Mouse (Mus musculus): ENCODE measurements around the gene Cxcr5. TPM values are rescaled to one million over a fixed set of nuclear protein-coding genes. Genes with fewer than 3 reads are reported as not detected.
A peak's percentile ranks its signal among the peaks of the same experiment; 100 is the strongest.

The Cxcr5 gene
- not detected in 2 replicates for total RNA-seq (2014; rRNA removed)
- polyA plus RNA-seq (2015; fragmentation: Nextera tagmentation; extraction: Ambion mirVana), result not detected in 2 replicates

GRCm38 (mm10) chr9:44561597-44561996, at the start of gene Cxcr5:
Gene Cxcr5 (minus strand): TSS chr9:44561877.
- Histone ChIP-seq H3K4me1 (ENCODE audit: insufficient read depth) (no peaks in the 10 kb centered on the region), H3K27me3 (ENCODE audit: insufficient read depth, low read length) (no peaks in the 10 kb centered on the region), H3K27ac (ENCODE audit: low read depth, low read length) (no peak within 1 kb of the TSS), H3K4me3 (ENCODE audit: low read depth, low read length) (no peak within 1 kb of the TSS), H3K9me3 (ENCODE audit: low read length) (no peaks in the 10 kb centered on the region), H3K36me3 (ENCODE audit: insufficient read depth) (no peaks in the 10 kb centered on the region), H3K4me2 (ENCODE audit: low read depth) (no peak within 1 kb of the TSS), H3K9ac (no peak within 1 kb of the TSS)
- TF ChIP-seq CTCF (IDR thresholded peaks at IDR 0.05; ENCODE audit: low read depth), result no peak
- 62% methylated on average over 4 of the region's 4 CpGs for WGBS
- DNase-seq (no peak), ATAC-seq (no peak)

- 97% methylated on average over 25 of the region's 25 CpGs for WGBS
- Histone ChIP-seq H3K9me3 (ENCODE audit: low read length) (no peaks in the 10 kb centered on the region), H3K4me3 (ENCODE audit: low read depth, low read length) (no peak overlapping the region), H3K36me3 (ENCODE audit: insufficient read depth) (peaks cover 56% of the 10 kb centered on the region), H3K9ac (no peak overlapping the region), H3K27ac (ENCODE audit: low read depth, low read length) (no peak overlapping the region), H3K27me3 (ENCODE audit: insufficient read depth, low read length) (no peaks in the 10 kb centered on the region), H3K4me2 (ENCODE audit: low read depth) (no peak overlapping the region), H3K4me1 (ENCODE audit: insufficient read depth) (peaks cover 4% of the 10 kb centered on the region; the same call in 1 of the 2 replicates)
- DNase-seq (no peak), ATAC-seq (no peak)
- TF ChIP-seq CTCF (IDR thresholded peaks at IDR 0.05; ENCODE audit: low read depth), result no peak
These were observed 48.7 kb upstream of the Cxcr5 start for GRCm38 (mm10) chr9:44610371-44610770.

DNA sequence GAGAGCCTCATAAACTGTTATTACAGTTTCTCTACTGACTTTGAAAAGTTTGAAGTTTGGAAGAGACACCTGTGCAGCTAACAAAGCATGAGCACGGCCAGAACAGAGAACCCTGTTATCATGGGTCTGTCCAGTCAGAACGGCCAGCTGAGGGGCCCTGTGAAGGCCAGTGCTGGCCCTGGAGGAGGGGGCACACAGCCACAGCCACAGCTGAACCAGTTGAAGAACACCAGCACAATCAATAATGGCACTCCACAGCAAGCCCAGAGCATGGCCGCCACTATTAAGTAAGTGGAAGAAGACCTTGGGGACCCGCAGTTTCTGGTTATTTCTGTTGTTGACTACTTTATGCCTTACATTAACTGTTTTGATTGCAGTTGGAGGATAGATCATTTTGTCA, 45.6 kb upstream of the Cxcr5 start:
- ATAC-seq (no peak), DNase-seq (no peak)
- no peak overlapping the region for H3K4me3 ChIP-seq (ENCODE audit: low read depth, low read length)
- no peaks in the 10 kb centered on the region for H3K27me3 ChIP-seq (ENCODE audit: insufficient read depth, low read length)
- peaks cover 4% of the 10 kb centered on the region; the same call in 1 of the 2 replicates for H3K4me1 ChIP-seq (ENCODE audit: insufficient read depth)
- H3K27ac ChIP-seq (ENCODE audit: low read depth, low read length), result no peak overlapping the region
- H3K9me3 ChIP-seq (ENCODE audit: low read length), result no peaks in the 10 kb centered on the region
- peak overlapping the region; percentile 97 for H3K4me2 ChIP-seq (ENCODE audit: low read depth)
- H3K9ac ChIP-seq, result no peak overlapping the region
- H3K36me3 ChIP-seq (ENCODE audit: insufficient read depth), result peaks cover 26% of the 10 kb centered on the region
- WGBS, result 61% methylated on average over 4 of the region's 4 CpGs
- no peak for TF ChIP-seq CTCF (IDR thresholded peaks at IDR 0.05; ENCODE audit: low read depth)

- Histone ChIP-seq H3K4me2 (ENCODE audit: low read depth) (peak overlapping the region; percentile 97), H3K9ac (no peak overlapping the region), H3K9me3 (ENCODE audit: low read length) (no peaks in the 10 kb centered on the region), H3K4me3 (ENCODE audit: low read depth, low read length) (peak overlapping the region; percentile 100; the same call in 1 of the 2 replicates), H3K36me3 (ENCODE audit: insufficient read depth) (peaks cover 22% of the 10 kb centered on the region), H3K27me3 (ENCODE audit: insufficient read depth, low read length) (no peaks in the 10 kb centered on the region), H3K4me1 (ENCODE audit: insufficient read depth) (peaks cover 4% of the 10 kb centered on the region; the same call in 1 of the 2 replicates), H3K27ac (ENCODE audit: low read depth, low read length) (no peak overlapping the region)
- ATAC-seq, result no peak
- no peak for DNase-seq
- 55% methylated on average over 4 of the region's 4 CpGs for WGBS
- no peak for TF ChIP-seq CTCF (IDR thresholded peaks at IDR 0.05; ENCODE audit: low read depth)
These were observed 45.0 kb upstream of the Cxcr5 start for GRCm38 (mm10) chr9:44606646-44607045.

GRCm38 (mm10) chr9:44605616-44606165, 44.0 kb upstream of the Cxcr5 start:
- Histone ChIP-seq H3K9ac (peak overlapping the region; percentile 100), H3K4me3 (ENCODE audit: low read depth, low read length) (peak overlapping the region; percentile 100), H3K4me1 (ENCODE audit: insufficient read depth) (peaks cover 4% of the 10 kb centered on the region; the same call in 1 of the 2 replicates), H3K9me3 (ENCODE audit: low read length) (no peaks in the 10 kb centered on the region), H3K4me2 (ENCODE audit: low read depth) (peak overlapping the region; percentile 97), H3K27me3 (ENCODE audit: insufficient read depth, low read length) (no peaks in the 10 kb centered on the region), H3K27ac (ENCODE audit: low read depth, low read length) (peak overlapping the region; percentile 100), H3K36me3 (ENCODE audit: insufficient read depth) (peaks cover 16% of the 10 kb centered on the region)
- TF ChIP-seq CTCF (IDR thresholded peaks at IDR 0.05; ENCODE audit: low read depth), result no peak
- DNase-seq (no peak), ATAC-seq (no peak)
- WGBS, result under 1% methylated on average over 13 of the region's 13 CpGs

DNA sequence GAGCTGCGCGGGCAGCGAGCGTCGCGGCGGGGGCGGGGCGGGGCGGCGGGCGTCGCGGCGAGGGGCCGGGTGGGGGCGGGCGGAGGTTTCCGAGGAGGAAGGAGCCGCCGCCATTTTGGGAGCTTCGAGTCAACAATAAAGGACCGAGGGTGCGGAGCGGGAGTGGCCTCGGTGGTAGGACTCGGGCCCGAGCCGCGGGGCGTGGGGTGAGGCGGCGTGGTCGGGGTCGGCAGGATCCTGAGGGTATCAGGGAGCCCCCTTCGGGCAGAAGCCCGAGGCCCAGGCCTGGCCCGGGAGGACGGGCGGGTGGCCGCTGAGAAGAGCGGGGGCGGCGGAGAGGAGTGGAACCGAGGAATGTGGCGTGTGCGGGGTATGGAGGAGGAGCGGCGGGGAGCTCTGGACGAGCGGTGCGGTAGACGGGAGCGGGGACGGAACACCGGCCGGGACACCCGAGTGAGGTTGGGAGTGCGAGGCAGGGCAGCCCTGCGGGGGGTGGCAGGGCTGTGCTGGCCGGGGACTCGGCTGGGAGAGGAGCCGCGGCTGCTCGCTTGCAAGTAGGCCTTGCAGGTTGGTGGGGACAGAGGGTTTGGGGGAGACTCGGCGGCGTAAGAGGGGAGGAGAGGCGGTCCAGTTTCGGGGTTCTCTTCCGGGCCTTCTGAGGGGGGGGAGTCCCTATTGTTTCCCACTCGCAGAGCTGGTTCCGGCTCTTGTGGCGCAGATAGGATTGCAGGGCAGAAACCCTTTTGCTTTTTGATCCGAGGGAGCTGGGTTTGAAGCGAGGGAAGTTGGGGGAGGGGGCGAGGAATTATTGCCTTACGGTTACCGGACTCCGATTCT, 43.3 kb upstream of the Cxcr5 start, which contains the start of gene Ddx6:
Gene Ddx6, plus strand, starts transcription at position 114 of the 837 bp plus-strand sequence.
- Histone ChIP-seq H3K36me3 (ENCODE audit: insufficient read depth) (0 out of 2 replicates have a peak, but pooled peaks cover 10% of the 10 kb centered on the region), H3K4me3 (ENCODE audit: low read depth, low read length) (peak within 1 kb of the TSS; percentile 100), H3K27ac (ENCODE audit: low read depth, low read length) (peak within 1 kb of the TSS; percentile 100), H3K4me2 (ENCODE audit: low read depth) (peak within 1 kb of the TSS; percentile 97), H3K9me3 (ENCODE audit: low read length) (no peaks in the 10 kb centered on the region), H3K9ac (peak within 1 kb of the TSS; percentile 100), H3K27me3 (ENCODE audit: insufficient read depth, low read length) (no peaks in the 10 kb centered on the region), H3K4me1 (ENCODE audit: insufficient read depth) (peaks cover 4% of the 10 kb centered on the region; the same call in 1 of the 2 replicates)
- WGBS, result under 1% methylated on average over 60 of the region's 80 CpGs
- peak; percentile 67 for ATAC-seq
- DNase-seq, result peak; percentile 81
- no peak for TF ChIP-seq CTCF (IDR thresholded peaks at IDR 0.05; ENCODE audit: low read depth)

All from forebrain, postnatal 0 days (tissue).